Mouse (Mus musculus) layer of hippocampus, postnatal 10 days (tissue): Measurements from ENCODE around the gene Tomm40. TPM values are rescaled to one million over a fixed set of nuclear protein-coding genes. Genes with fewer than 3 reads are reported as not detected.
A peak's percentile ranks its signal among the peaks of the same experiment; 100 is the strongest.

Experiments
- DNase-seq, 2 experiments: peaks; one replicate each; pipeline ENCODE4 v3.0.0; 2021; ENCODE audit warnings: low spot score in 2 of 2
- total RNA-seq, 2 experiments: library from RNA; stranded (reverse); gene quantifications; 2 replicates each; pipeline ENCODE4 v1.2.3; 2021

Gene Tomm40
- total RNA-seq, 2 experiments from 2014 or later, result 113 to 115 TPM

- no peak for DNase-seq
Observed at GRCm38 (mm10) chr7:19746426-19747201, 31.4 kb upstream of the Tomm40 start.

GRCm38 (mm10) chr7:19745971-19746370, 30.7 kb upstream of the Tomm40 start:
- no peak for DNase-seq

- DNase-seq, result no peak
Observed at GRCm38 (mm10) chr7:19744590-19745385, 29.6 kb upstream of the Tomm40 start.

GRCm38 (mm10) chr7:19743791-19744190, 28.6 kb upstream of the Tomm40 start:
- no peak for DNase-seq

GRCm38 (mm10) chr7:19742468-19742867, 27.2 kb upstream of the Tomm40 start:
- no peak for DNase-seq

- no peak for DNase-seq
Observed at GRCm38 (mm10) chr7:19741329-19742031, 26.2 kb upstream of the Tomm40 start.

- DNase-seq, result peak in 1 of 2 experiments; percentile 26
Observed at GRCm38 (mm10) chr7:19740269-19740668, 25.0 kb upstream of the Tomm40 start.

GRCm38 (mm10) chr7:19738771-19739170, 23.5 kb upstream of the Tomm40 start:
- no peak for DNase-seq

GRCm38 (mm10) chr7:19736389-19737057, 21.3 kb upstream of the Tomm40 start:
- no peak for DNase-seq

- no peak for DNase-seq
Observed at GRCm38 (mm10) chr7:19734178-19734666, 19.0 kb upstream of the Tomm40 start.

- no peak for DNase-seq
Observed at GRCm38 (mm10) chr7:19726541-19726940, 11.3 kb upstream of the Tomm40 start.

GRCm38 (mm10) chr7:19724167-19724566, 8.9 kb upstream of the Tomm40 start:
- no peak for DNase-seq

GRCm38 (mm10) chr7:19722754-19723195, 7.5 kb upstream of the Tomm40 start:
- no peak for DNase-seq

GRCm38 (mm10) chr7:19719200-19719599, 4.0 kb upstream of the Tomm40 start:
- DNase-seq, result no peak

GRCm38 (mm10) chr7:19718297-19718952, 3.2 kb upstream of the Tomm40 start:
- DNase-seq, result no peak

GRCm38 (mm10) chr7:19717346-19717745, 2.1 kb upstream of the Tomm40 start:
- DNase-seq, result no peak

GRCm38 (mm10) chr7:19716822-19717221, 1.6 kb upstream of the Tomm40 start:
- DNase-seq, result no peak

GRCm38 (mm10) chr7:19716055-19716682, 931 bp upstream of the Tomm40 start:
- DNase-seq, result no peak

- DNase-seq, result no peak
Observed at GRCm38 (mm10) chr7:19714836-19715235, 402 bp downstream of the Tomm40 start.

- DNase-seq, result no peak
Observed at GRCm38 (mm10) chr7:19713598-19713997, 1.6 kb downstream of the Tomm40 start.
